Mouse (Mus musculus) A20 (cell line): Measurements from ENCODE around the gene 1810046K07Rik.

ENCODE experiments used
- DNase-seq: peaks from one replicate; pipeline ENCODE4 v3.0.0-alpha.2; 2011; ENCODE audit warnings: low read depth, low spot score

1810046K07Rik gene

DNA sequence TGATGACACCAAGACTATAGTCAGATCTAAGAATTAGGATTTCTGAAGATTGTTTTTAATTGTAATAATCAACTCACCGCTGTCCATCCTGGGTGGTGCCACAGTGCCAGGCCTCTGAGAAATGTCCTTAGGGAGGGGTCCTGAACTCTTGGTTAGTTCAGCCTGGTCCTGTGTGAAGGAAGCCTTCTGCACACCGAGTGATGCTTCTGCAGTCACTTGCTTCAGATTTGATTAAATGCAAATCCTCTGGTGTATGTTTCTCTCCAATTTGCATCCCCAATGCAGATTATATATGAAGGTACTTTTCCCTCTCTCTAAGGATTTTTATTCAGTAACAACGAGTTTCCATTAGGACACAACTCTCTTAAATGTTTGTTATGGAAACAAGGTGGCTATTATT, at the start of gene 1810046K07Rik:
TSS of gene 1810046K07Rik (minus strand) at position 187 of the 400 bp plus-strand sequence.
- no peak for DNase-seq

DNA sequence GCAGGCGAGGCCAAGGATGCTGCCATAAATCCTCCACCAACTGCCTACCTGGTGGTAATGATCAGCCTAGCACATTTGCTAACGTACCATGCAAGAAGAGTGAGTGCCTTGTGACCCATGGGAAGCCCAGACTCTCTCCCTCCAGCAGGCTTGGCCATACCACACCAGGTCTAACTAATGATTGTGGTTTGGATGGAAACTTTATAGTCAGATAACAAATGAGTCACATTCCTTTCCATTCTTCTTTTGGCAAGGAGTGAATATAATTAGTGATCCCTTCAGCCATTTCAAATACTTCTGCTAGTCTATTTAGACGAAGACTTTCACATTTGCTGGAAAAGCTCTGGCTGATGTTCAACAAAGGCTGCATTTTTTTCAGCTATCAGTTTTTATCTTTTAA, 40.8 kb upstream of the 1810046K07Rik start:
- DNase-seq = no peak

GRCm38 (mm10) chr9:51367124-51367523, 38.4 kb upstream of the 1810046K07Rik start:
- DNase-seq = no peak

DNA sequence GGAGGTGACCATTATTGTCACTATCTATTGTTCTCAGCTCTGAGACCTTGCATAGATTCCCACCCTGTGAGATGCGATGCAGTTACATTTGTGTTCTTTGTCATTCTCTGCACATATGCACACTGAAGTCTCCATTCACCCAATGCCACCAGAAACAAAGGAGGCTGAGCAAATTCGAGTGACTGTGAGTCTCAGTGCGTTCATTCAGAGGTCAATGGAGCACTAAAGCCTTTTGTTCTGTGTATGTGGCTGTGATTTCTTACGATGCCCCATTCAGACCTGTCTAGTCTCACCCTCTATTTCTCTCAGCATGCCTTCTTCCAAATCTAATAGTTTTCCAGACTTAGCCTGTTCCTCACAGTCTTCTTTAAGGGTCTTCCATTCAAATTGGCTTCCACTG, 35.3 kb upstream of the 1810046K07Rik start:
- no peak for DNase-seq

DNA sequence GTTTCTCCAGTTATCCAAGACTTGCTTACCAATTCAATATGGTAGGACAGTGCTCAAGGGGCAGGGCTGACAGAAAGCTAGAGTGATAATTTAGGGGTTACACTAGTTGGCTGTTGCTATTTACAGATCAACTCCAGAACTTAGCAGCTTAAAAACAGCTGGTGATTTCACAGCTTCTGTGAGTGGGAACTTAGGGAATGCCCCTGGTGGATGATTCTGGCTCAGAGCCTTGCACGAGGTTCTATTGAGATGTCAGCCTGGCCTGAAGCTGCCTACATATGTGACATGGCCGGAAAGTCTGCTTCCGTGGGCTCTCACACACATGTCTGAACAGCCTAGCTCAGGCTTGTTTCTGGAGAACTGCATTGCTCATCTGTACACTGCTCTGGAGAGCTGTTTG, 24.8 kb upstream of the 1810046K07Rik start:
- no peak for DNase-seq

DNA sequence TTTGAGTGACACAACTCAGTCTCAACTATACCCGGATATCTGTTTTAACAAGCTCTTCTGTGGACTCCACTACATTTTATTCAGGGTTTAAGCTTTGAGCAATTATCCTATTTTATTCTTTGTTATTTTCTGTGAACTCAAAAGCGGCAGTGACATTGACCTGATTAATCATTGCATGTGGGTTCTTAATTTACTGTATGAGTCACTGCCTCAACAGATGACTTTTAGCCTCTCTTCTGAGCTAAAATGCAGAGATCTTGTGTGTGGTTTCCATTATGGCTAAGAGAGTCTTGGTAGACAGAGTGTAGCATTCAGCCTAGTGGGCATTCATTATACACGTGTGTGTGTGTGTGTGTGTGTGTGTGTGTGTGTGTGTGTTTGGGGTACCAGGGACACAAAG, 24.2 kb upstream of the 1810046K07Rik start:
- DNase-seq = no peak

DNA sequence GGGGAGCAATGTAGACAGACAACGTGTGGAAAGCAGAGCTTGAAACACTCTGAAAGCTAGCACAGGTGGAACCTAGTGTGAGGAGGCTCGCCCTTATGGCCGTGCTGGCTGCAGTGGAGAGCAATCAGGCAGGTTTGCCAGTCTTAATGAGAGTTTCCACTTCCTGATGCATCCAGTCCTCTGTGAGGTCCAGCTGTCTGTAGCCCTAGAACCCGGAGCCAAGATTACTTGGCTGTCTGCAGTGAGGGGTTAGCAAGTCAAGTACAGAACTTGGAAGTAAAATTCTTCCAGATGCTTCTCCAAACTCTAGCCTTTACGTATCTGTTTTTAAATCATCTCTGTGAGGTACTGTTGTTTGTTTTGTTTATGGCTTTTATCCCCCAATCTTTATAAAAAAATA, 20.7 kb upstream of the 1810046K07Rik start:
- DNase-seq = no peak

GRCm38 (mm10) chr9:51345768-51346167, 17.1 kb upstream of the 1810046K07Rik start:
- no peak for DNase-seq

DNA sequence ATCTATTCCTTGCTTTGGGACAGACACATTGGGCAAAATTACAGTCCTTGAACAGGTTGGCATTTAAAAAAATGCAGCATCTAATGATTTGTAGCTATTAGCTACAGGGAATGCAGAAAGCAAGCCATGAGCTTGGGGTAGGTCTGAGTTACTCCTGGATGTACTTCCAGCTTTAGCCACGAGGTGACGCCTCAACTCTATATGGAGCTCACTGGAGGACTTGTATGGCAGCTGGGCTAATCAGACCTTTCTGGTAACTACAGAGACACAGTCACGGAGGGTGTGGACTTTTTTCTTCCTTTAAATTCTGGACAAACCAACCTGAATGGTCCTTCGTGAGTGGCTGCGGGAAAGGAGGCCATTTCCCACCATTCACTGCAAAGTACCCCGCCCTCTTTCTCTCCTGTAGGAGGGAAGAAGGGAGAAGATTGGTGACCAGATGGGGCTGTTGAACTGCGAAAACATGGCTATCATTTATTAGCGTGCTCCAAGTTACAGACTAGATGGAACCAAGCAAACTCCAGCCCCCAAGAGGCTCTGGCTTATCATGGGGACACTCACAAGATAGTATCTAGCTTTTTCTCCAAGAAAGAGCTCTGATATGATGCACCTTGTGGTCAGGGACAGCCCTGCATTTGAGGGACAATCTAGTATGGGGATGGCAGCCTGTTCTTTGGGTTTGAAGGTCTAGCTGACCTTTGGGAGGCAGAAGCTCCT, 6.7 kb upstream of the 1810046K07Rik start:
- peak; percentile 75 for DNase-seq

- DNase-seq = peak; percentile 51
These were observed 2.9 kb upstream of the 1810046K07Rik start for GRCm38 (mm10) chr9:51331449-51332238.

GRCm38 (mm10) chr9:51327555-51327903, 1.2 kb downstream of the 1810046K07Rik start:
- DNase-seq = no peak

GRCm38 (mm10) chr9:51326619-51327554, 1.8 kb downstream of the 1810046K07Rik start:
- DNase-seq = no peak

DNA sequence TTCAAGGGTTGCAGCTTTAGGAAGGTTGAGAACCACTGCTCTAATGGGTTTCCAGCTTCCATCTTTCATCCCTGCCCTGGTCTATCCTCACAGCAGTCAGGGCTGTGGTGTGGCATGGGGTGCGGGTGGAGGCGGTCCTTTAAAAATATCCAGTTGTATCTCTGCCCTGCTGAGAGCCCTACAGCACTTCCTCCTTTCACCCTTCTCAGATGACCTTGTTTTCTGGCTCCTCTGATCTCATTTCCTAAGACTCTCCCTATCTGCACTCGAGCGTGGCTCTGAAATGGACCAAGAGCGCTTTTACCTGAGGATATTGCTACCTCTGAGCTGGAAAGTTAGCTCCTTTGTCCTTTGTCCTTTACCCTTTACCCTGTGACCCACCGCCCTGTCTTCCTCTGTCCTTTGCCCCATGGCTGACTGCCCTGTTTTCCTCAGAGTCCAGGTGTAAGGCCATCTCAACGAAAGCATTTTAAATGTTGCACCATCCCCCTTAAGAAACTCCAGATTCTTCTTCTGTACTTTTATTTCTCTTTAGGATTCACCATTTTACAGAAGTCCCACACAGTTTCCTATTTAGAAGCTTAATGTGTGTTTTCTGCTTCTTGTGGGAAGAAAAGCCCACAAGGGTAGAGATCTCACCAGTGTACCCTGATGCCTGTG, 4.2 kb downstream of the 1810046K07Rik start:
- no peak for DNase-seq

DNA sequence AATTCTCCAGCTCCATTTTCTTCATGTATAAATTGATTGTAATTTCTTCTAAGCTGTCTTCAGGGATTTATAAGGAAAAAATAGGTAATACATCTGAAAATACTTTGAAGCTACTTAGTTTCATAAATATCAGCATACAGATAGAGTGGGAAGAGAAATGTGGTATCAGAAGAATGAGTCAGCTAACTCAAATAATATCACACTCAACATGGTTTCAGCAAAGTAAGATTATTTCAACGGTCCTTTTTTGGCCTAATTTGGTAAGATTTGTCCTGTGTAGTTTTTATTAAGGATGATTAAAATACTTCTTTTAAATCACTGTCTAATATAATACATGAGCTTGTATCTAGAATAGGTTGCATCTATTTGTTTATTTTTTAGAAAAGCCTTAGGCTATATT, 8.6 kb downstream of the 1810046K07Rik start:
- DNase-seq = no peak

DNA sequence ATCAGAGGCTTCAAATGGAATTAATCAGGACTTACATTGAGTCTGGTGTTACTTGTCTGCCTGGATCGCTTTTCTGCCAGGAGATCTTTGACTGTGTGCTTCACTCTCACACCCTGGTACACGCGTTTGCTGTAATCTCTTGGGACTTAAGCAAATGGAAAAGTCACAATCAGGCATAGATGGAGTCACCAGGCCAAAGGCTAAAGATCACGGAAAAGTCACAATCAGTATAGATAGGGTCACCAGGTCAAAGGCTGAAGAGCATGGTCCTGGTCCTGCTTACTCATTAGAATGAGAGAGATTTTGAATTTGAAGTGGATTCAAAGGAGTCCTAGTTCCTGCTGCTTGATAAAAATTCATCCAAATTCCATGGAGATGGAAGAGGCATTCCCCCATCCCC, 10.5 kb downstream of the 1810046K07Rik start:
- no peak for DNase-seq

DNA sequence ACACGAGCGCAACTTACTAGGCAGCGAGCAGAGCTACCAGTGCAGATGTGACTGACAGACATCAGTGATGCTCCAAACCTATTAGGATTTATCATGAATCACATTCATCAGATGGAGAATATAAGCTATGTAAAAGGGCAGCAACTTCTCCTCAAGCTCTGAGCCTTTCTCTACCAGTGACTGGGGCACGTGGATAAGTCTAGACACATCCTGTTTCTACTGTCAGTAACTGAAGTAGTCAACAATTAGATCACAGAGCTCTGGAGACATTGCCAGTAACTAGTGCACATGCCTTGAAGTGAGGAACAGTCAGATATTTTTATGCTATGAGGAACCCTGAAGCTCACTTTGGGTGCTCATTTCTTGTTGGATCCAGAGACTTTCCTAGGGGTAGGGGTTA, 11.4 kb downstream of the 1810046K07Rik start:
- no peak for DNase-seq

- no peak for DNase-seq
These were observed 13.2 kb downstream of the 1810046K07Rik start for GRCm38 (mm10) chr9:51315402-51316063.

- DNase-seq = no peak
These were observed 16.0 kb downstream of the 1810046K07Rik start for GRCm38 (mm10) chr9:51312554-51313317.

DNA sequence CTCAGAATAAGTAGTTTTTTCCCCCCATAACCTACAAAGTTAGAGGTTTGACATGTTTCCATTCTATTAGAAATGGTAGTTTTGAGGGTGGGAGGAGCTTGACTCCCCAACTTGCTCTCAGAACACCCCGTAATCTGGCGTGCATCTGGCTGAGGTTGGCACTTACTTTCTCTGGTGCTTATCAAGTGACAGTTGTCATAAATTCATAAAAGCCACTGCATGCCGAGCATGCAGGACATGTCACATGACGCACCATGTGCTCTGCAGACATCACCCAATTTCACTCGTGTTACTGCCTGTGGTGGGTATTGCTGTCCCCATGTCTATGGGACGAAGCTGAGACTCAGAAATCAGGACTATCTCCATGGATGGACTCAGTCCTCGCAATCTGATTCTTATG, 18.2 kb downstream of the 1810046K07Rik start:
- no peak for DNase-seq

DNA sequence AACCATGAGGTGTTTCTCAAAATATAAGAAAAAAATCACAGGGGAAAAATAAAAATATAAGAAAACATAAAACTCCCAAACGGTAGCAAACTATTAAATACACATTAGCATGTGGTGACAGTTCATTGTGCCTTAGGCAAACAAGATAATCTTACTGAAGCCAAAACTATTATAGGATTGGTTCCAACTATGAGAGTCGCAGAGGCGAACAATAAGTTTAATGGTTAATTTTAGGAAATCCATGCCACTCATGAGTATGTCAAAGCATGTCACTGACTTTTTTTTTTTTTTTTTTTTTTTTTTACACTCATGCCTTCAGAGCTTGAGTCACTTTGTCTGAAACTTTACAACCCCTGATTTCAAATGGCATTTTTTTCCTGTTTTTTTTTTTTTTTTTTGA, 22.4 kb downstream of the 1810046K07Rik start:
- no peak for DNase-seq
